Mouse (Mus musculus): ENCODE data around the gene Agbl3.

DNA sequence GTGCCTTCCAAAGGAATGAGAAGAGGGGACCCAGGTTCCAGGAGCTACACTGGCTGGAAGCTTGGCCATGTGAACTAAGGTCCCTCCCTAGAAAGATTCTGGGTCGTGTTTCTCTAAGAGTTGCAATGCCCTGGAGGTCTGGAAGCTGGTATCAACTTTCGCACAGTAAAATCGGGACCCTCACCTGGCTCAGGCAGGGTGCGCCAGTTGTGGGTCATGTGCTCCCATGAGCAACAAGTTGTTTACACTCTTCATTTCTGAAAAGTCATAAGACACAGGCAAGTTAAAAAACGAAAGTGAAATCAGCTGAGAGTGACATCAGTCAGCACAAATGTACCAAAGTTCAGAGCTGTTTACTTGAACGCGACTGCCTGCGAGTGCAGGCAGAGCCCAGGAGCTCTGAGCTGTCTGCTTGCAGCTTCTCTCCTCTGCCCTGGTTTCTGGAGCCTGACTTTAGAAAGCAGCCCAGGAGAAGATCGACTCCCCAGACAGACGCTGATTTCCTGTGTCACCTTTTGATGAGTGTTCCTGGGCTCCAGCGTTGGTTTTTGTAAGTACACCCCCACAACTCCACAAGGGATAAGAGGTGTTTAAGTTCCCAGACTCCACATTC, 82.7 kb downstream of the Agbl3 start, which contains the start of gene Tmem140:
- no peak for TF ChIP-seq CTCF (IDR thresholded peaks at IDR 0.05; ENCODE audit: borderline replicate concordance, insufficient read depth, low read length)
- peak; percentile 48; the same call in 1 of the 2 replicates for TF ChIP-seq POLR2A (IDR thresholded peaks at IDR 0.05; ENCODE audit: low read depth, low read length)
